Mouse (Mus musculus) liver, embryonic 12.5 days (tissue): Measurements from ENCODE around the gene Pigh. TPM values are rescaled to one million over a fixed set of nuclear protein-coding genes. Genes with fewer than 3 reads are reported as not detected.
A peak's percentile ranks its signal among the peaks of the same experiment; 100 is the strongest.

Source experiments
- ATAC-seq: fragments of 200-750 bp; cut with Nextera tagmentation; 2 replicates; pipeline ENCODE4 v1.8.0; 2017; ENCODE audit warnings: moderate number of reproducible peaks, mild to moderate bottlenecking, moderate library complexity
- H3K27ac ChIP-seq: fragments of 300-500 bp; sonication (generic); 2 replicates; pipeline ENCODE4 v1.5.1; 2016; ENCODE audit warnings: mild to moderate bottlenecking
- H3K27me3 ChIP-seq: fragments of 300-500 bp; sonication (generic); replicated peaks from 2 replicates; pipeline ENCODE4 v1.6.1; 2016; ENCODE audit warnings: mild to moderate bottlenecking, moderate library complexity
- H3K36me3 ChIP-seq: fragments of 300-500 bp; sonication (generic); 2 replicates; pipeline ENCODE4 v1.6.1; 2016; ENCODE audit warnings: mild to moderate bottlenecking, moderate library complexity
- H3K4me1 ChIP-seq: fragments of 300-500 bp; sonication (generic); 2 replicates; pipeline ENCODE4 v1.6.1; 2016
- H3K4me2 ChIP-seq: fragments of 300-500 bp; sonication (generic); 2 replicates; pipeline ENCODE4 v1.6.1; 2016; ENCODE audit warnings: mild to moderate bottlenecking, moderate library complexity
- H3K4me3 ChIP-seq: fragments of 300-500 bp; sonication (generic); 2 replicates; pipeline ENCODE4 v1.5.1; 2016; ENCODE audit warnings: mild to moderate bottlenecking, moderate library complexity
- H3K9ac ChIP-seq: fragments of 300-500 bp; sonication (generic); 2 replicates; pipeline ENCODE4 v1.6.1; 2016; ENCODE audit warnings: mild to moderate bottlenecking, moderate library complexity
- H3K9me3 ChIP-seq: fragments of 300-500 bp; sonication (generic); replicated peaks from 2 replicates; pipeline ENCODE4 v1.6.1; 2016; ENCODE audit warnings: mild to moderate bottlenecking, moderate library complexity
- WGBS: fragments of 180-500 bp; shearing (Covaris S2); methylation state at CpG from one replicate; pipeline ENCODE4 v1.1.7; 2016; ENCODE audit not compliant: insufficient replicate concordance; 5-methylcytosine and 5-hydroxymethylcytosine counted together
- polyA plus RNA-seq: library from polyadenylated mRNA; unstranded; fragments of >200 nt; fragmentation: Nextera tagmentation; extraction: Ambion mirVana; gene quantifications from 2 replicates; pipeline ENCODE4 v1.2.1, GENCODE M21; 2016

The Pigh gene
- 10.5 and 10.7 TPM in 2 replicates for polyA plus RNA-seq

DNA sequence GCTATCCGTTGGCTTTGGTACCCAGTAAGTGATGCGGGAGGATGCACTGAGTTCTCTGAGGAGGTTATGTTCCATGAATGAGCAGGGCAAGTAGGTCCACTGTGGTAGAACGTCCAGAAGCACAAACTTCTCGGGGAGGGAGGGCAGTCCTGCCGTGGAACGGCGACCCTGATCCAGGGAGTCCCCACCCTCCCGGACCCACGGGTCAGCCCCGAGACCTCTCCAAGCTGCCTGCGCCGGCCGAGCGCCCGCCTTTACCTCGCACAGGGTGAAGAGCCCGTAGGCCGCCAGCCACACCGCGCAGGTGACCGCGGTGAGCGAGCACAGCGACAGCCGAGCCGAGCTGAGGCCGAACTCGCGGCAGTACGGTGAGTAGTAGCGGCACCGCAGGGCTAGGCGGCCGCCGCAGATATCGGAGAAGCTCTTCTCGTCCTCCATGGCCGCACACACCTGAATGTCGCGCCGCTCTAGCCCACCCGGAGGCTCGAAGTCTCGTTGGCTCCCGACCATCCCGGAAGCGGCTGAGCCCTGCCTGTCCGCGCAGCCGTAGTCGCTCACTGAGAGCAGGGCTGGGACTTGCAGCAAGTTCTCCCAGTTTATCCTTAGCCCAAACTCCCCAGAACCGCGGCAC is at the start of gene Pigh:
Gene Pigh (minus strand): TSS at position 470 of the 631 bp plus-strand sequence.
- Histone ChIP-seq H3K4me2 (peak within 1 kb of the TSS; percentile 87), H3K4me1 (peaks cover 12% of the 10 kb centered on the region), H3K4me3 (peak within 1 kb of the TSS; percentile 89), H3K27me3 (no peaks in the 10 kb centered on the region), H3K9ac (peak within 1 kb of the TSS; percentile 89), H3K27ac (peak within 1 kb of the TSS; percentile 66; the same call in 1 of the 2 replicates), H3K9me3 (no peaks in the 10 kb centered on the region), H3K36me3 (peaks cover 12% of the 10 kb centered on the region)
- under 1% methylated on average over 53 of the region's 53 CpGs for WGBS
- peak; percentile 97 for ATAC-seq

DNA sequence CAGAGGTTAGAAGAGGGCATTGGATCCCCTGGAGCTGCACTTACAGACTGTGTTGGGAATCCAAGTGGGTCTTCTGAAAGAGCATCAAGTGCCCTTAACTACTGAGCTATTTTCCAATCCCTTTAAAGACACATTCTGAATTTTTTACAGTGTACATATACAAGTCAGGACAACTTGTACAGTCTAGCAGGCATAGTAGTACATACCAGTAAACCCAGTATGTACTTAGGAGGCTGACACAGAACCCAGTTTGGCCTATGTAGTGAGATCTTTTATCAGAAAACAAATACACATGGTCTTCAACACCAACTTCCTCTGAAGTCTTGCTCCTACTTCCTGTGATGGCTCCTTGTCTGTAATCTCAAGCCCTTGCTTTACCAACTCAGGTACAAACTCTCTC is 49.5 kb upstream of the Pigh start:
- H3K4me3 ChIP-seq, result no peak overlapping the region
- H3K27me3 ChIP-seq, result peaks cover 17% of the 10 kb centered on the region
- no peak overlapping the region for H3K27ac ChIP-seq
- no peaks in the 10 kb centered on the region for H3K36me3 ChIP-seq
- H3K4me1 ChIP-seq, result no peaks in the 10 kb centered on the region
- no peak for ATAC-seq
- H3K9ac ChIP-seq, result no peak overlapping the region
- no peaks in the 10 kb centered on the region for H3K9me3 ChIP-seq
- H3K4me2 ChIP-seq, result no peak overlapping the region

DNA sequence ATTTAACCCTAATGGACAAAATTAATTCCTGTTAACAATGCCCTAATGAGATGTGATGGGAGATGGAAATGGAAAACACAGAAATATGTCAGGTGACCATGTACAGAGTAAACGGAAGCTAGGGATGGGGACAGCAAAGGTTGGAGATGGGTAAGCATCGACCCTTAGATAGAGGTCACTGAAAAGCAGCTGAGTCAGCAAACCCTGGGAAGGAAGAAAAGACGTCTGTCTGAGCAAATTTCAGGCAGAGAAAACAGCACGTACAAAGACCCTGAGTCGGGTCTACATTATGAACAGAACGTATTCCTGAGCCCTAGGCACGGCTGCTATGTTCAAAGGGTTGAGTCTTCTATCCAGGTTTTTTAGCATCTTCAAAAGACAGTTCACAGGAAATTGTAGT is 47.5 kb upstream of the Pigh start:
- Histone ChIP-seq H3K4me3 (no peak overlapping the region), H3K9ac (no peak overlapping the region), H3K36me3 (no peaks in the 10 kb centered on the region), H3K27me3 (peaks cover 37% of the 10 kb centered on the region), H3K27ac (no peak overlapping the region), H3K9me3 (no peaks in the 10 kb centered on the region), H3K4me1 (no peaks in the 10 kb centered on the region), H3K4me2 (no peak overlapping the region)
- WGBS, result 58% methylated on average over 7 of the region's 7 CpGs
- no peak for ATAC-seq

DNA sequence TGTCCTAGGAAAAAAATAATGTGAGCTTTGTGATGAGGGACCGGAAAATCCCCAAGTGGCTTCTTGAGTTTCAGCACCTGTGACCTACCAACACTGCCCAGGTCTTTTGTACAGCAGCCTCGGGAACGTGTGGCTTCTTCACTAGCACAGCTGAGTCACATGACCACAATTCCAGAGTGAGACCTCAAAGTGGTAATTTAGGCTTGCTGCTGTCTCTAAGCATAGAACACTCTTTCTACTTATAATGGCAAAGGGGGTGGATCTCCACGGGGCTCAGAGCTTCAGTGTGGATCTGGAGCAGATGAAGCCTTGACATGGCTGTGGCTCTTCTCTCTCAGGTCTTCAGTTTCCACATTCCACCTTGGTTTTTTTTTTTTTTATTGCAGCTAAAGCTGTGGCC is 45.7 kb upstream of the Pigh start:
- Histone ChIP-seq H3K36me3 (no peaks in the 10 kb centered on the region), H3K4me3 (no peak overlapping the region), H3K27ac (no peak overlapping the region), H3K27me3 (peaks cover 56% of the 10 kb centered on the region), H3K9me3 (no peaks in the 10 kb centered on the region), H3K9ac (no peak overlapping the region), H3K4me1 (peaks cover 9% of the 10 kb centered on the region), H3K4me2 (no peak overlapping the region)
- WGBS, result 34% methylated on average over 4 of the region's 4 CpGs
- ATAC-seq, result no peak

DNA sequence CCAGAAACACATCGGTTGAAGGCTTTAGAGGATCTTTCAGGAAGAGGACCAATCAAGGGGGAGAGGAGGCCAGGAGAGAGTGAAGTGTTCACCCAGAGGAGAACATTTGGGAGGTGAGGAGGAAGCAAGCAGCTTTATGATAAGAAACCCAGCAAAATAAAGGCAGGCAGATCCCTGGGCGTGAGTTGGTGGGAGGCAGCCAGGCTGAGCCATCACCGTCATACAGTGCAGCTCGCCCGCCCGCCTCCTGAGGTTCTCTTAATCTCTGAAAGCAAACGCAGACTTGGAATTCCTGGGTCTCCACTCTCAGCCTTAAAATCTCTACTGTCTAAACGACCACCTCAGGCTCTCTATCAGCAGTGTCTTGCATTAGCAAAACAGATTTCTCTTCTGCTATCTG is 45.2 kb upstream of the Pigh start:
- Histone ChIP-seq H3K9ac (no peak overlapping the region), H3K27me3 (peaks cover 60% of the 10 kb centered on the region), H3K27ac (no peak overlapping the region), H3K9me3 (no peaks in the 10 kb centered on the region), H3K36me3 (no peaks in the 10 kb centered on the region), H3K4me3 (no peak overlapping the region), H3K4me2 (no peak overlapping the region), H3K4me1 (peaks cover 9% of the 10 kb centered on the region)
- 17% methylated on average over 8 of the region's 8 CpGs for WGBS
- no peak for ATAC-seq

DNA sequence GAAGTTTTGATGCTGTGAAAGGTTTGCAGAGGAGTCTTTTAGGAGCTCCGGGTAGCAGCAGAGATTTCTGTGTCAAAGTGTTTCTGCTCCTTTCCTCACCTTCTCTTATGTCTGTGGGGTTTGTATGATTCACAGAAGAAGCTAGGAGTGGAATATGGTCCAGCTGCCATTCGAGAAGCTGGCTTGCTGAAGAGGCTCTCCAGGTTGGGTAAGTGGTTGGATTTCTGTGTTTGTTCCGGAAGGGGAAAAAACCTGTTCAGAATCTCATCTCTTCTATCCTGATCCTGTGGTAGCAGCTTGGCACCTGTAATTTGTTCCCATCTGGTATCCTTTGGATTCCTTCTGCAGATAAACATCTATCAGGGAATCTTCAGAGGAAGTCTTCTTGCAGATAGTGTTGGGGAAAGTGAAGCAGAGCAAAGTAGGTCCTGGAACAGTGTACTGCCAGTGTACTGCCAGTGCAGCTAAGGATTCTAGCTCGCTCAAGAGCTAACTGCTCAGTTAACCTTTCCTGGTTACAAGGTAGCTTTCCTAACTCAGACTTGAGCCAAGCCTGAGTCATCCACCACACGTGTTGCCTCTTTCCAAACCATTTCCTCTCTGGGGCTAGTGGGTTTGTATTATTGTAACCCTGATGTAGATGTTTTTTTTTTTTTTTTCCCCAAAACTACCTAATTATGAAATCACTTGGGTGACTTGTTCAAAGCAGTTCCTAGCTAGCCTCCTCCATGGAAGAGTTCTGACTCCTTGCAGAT is 42.4 kb upstream of the Pigh start:
- 23% methylated on average over 5 of the region's 5 CpGs for WGBS
- H3K27me3 ChIP-seq, result peaks cover 64% of the 10 kb centered on the region
- H3K4me2 ChIP-seq, result no peak overlapping the region
- no peak overlapping the region for H3K4me3 ChIP-seq
- no peak for ATAC-seq
- no peak overlapping the region for H3K9ac ChIP-seq
- no peaks in the 10 kb centered on the region for H3K36me3 ChIP-seq
- H3K9me3 ChIP-seq, result no peaks in the 10 kb centered on the region
- H3K27ac ChIP-seq, result no peak overlapping the region
- H3K4me1 ChIP-seq, result peaks cover 9% of the 10 kb centered on the region

DNA sequence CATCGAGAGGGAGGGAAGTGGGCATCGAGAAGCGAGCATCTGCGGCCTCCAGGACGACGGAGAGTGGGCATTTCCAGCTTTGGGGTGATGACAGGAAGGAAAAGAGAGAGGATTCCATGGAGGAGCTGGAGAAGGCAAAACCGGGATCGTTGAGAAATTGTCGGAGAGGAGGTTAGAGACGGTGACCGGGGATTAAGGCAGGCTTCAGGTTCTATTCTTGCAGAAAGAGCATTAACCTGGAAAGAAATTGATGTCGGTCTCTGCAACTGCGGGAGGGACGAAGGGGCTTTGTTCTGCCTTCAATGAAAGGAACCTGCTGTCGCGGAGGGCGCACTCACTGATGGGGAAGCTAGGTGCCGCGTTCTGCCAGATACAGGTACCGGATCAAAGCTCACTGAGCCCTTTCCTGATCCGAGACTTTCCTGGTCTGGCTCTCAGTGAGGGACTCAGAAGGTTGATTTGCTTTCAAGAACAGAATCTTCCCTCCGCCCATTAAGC is 41.8 kb upstream of the Pigh start:
- no peak overlapping the region for H3K27ac ChIP-seq
- H3K4me2 ChIP-seq, result peak overlapping the region; percentile 64
- H3K4me3 ChIP-seq, result peak overlapping the region; percentile 42
- no peaks in the 10 kb centered on the region for H3K36me3 ChIP-seq
- 4% methylated on average over 22 of the region's 22 CpGs for WGBS
- no peaks in the 10 kb centered on the region for H3K9me3 ChIP-seq
- ATAC-seq, result no peak
- H3K9ac ChIP-seq, result no peak overlapping the region
- H3K4me1 ChIP-seq, result peaks cover 9% of the 10 kb centered on the region
- H3K27me3 ChIP-seq, result peaks cover 64% of the 10 kb centered on the region

DNA sequence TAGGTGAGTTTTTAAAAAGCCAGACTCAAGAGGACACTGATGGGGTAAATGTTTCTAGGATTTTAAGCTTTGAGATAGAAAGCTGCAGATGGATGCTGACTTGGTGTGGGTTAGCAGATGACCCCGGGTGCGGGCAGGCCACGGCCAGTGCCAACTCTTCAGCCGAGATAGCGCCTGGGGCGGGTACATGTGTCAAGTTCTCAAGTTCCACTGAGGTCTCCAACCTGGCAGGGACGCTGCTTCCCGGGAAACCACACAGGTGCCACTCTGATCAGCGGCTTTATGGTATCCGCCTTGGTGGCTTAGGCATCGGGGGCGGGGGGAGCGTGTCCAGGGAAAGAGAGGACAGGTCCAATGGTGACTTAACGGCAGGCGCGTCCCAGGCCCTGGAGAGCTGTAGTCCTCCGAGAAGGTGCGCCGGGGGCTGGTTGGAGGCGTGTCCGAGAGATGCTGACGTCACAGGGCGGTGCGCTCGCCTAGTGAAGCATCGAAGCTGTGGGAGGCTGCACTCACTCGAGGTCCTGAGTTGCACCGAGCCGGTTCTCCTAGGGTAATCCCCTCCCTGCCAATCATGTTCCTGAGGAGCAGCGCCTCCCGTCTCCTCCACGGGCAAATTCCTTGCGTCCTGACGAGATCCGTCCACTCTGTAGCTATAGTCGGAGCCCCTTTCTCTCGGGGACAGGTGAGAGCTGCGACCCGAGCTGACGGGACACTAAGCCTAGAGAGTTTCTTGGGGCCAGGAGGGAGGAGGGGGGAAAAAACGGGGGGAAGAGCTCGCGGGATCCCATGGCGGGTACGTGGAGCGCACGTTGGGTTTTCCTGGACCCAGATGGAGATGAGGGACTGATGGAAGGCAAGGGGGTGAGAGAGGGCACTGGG is 41.1 kb upstream of the Pigh start, which contains the start of gene Arg2:
Gene Arg2 (plus strand): TSS at position 479 of the 879 bp plus-strand sequence.
- Histone ChIP-seq H3K9ac (no peak within 1 kb of the TSS), H3K27me3 (peaks cover 62% of the 10 kb centered on the region), H3K4me2 (peak within 1 kb of the TSS; percentile 64), H3K4me3 (peak within 1 kb of the TSS; percentile 42), H3K9me3 (no peaks in the 10 kb centered on the region), H3K36me3 (no peaks in the 10 kb centered on the region), H3K4me1 (peaks cover 9% of the 10 kb centered on the region), H3K27ac (no peak within 1 kb of the TSS)
- peak; percentile 70 for ATAC-seq
- WGBS, result 2% methylated on average over 47 of the region's 47 CpGs

DNA sequence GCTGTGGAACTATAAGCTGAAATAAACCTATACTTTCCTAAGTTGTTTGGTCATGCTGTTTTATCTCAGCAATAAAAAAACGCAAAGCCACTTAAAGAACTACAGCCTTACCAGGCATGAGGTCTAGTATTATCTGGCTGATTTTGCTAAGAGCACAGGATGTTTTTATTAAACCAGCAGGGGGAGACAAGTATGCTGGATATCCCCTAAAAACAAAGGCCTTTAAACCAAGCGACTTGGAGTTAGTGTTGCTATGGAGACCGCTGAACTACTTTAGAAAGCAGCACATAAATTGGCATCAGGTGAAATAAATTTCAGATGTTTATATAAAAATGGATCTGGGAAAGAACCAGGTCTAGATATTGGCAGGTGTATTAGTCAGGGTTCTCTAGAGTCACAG is 33.4 kb upstream of the Pigh start:
- Histone ChIP-seq H3K9ac (no peak overlapping the region), H3K27me3 (no peaks in the 10 kb centered on the region; the same call in 1 of the 2 replicates), H3K4me2 (no peak overlapping the region), H3K4me1 (no peaks in the 10 kb centered on the region), H3K36me3 (no peaks in the 10 kb centered on the region), H3K9me3 (no peaks in the 10 kb centered on the region), H3K27ac (no peak overlapping the region), H3K4me3 (no peak overlapping the region)
- no peak for ATAC-seq
- WGBS, result 32% methylated on average over 3 of the region's 3 CpGs

DNA sequence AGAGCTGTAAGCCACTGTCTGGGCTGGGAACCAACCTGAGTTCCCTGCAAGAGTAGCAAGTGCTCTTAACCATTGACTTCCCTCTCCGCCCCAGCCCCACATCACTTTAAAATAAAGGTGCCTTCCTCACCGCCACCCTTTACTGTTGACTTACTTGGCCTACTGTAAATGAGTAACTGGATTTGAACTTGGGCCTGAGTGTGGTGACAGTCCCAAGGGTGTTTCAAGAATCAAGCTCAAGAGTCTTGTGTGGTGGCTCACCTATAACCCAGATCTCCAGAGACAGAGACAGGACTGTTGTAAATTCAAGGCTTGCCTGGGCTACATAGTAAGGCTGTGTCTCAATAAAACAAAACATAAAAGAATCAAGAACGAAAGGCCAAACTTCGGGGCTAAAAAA is 29.5 kb upstream of the Pigh start:
- no peak overlapping the region for H3K27ac ChIP-seq
- H3K4me1 ChIP-seq, result no peaks in the 10 kb centered on the region
- H3K27me3 ChIP-seq, result no peaks in the 10 kb centered on the region; the same call in 1 of the 2 replicates
- WGBS, result 70% methylated on average over 4 of the region's 4 CpGs
- no peaks in the 10 kb centered on the region for H3K9me3 ChIP-seq
- no peak overlapping the region for H3K4me2 ChIP-seq
- no peak overlapping the region for H3K4me3 ChIP-seq
- no peak overlapping the region for H3K9ac ChIP-seq
- no peak for ATAC-seq
- no peaks in the 10 kb centered on the region for H3K36me3 ChIP-seq

DNA sequence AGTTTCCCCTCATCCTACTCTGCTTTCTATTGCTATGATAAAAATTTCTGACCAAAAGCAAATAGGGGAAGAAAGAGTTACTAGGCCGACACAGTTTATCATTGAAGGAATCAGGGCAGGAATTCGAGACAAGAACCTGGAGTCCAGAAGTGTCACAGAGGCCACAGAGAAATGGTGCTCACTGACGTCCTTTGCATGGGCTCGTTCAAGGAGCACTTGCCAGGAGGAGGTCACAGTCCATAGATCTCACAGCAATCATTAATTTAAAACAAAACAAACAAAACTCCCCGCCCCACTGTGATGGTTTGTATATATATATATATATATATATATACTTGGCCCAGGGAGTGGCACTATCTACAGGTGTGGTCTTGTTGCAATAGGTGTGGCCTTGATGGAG is 15.9 kb upstream of the Pigh start:
- H3K36me3 ChIP-seq, result no peaks in the 10 kb centered on the region
- 0 out of 2 replicates have a peak, but pooled peaks cover 6% of the 10 kb centered on the region for H3K27me3 ChIP-seq
- no peak overlapping the region for H3K9ac ChIP-seq
- ATAC-seq, result no peak
- H3K27ac ChIP-seq, result no peak overlapping the region
- H3K4me2 ChIP-seq, result no peak overlapping the region
- no peak overlapping the region for H3K4me3 ChIP-seq
- no peaks in the 10 kb centered on the region for H3K4me1 ChIP-seq
- 56% methylated on average over 5 of the region's 5 CpGs for WGBS
- no peaks in the 10 kb centered on the region for H3K9me3 ChIP-seq

DNA sequence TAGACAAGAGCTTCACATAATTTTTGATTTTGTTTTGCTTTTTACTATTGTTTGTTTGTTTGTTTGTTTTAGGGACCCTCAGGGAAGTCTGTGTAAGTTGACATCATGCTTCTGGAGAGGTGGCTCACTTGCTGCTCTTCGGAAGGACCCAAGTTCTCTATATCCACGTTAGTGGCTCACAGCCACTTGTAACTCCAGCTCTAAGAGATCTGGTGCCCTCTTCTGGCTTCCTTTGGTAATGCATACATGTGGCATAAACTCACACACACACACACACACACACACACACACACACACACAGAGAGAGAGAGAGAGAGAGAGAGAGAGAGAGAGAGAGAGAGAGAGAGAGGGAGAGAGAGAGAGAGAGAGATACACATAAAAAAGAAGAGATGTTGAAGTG is 15.1 kb upstream of the Pigh start:
- Histone ChIP-seq H3K4me3 (no peak overlapping the region), H3K9ac (no peak overlapping the region), H3K4me1 (no peaks in the 10 kb centered on the region), H3K4me2 (no peak overlapping the region), H3K36me3 (no peaks in the 10 kb centered on the region), H3K9me3 (no peaks in the 10 kb centered on the region), H3K27me3 (0 out of 2 replicates have a peak, but pooled peaks cover 13% of the 10 kb centered on the region), H3K27ac (no peak overlapping the region)
- ATAC-seq, result no peak
- WGBS, result 57% methylated on average over 2 of the region's 2 CpGs
